Mouse (Mus musculus) lung, postnatal 36 days (tissue): ENCODE results near the gene Sdk2.
A peak's percentile ranks its signal among the peaks of the same experiment; 100 is the strongest.

Experiments used
- DNase-seq: peaks from one replicate; pipeline ENCODE4 v3.0.0; 2022; ENCODE audit warnings: mixed read lengths

Gene Sdk2

GRCm38 (mm10) chr11:113761646-113762045 lies 305.2 kb downstream of the Sdk2 start:
- DNase-seq, result no peak

- DNase-seq, result peak; percentile 81
Observed at GRCm38 (mm10) chr11:113760476-113760875, 306.4 kb downstream of the Sdk2 start.

DNA sequence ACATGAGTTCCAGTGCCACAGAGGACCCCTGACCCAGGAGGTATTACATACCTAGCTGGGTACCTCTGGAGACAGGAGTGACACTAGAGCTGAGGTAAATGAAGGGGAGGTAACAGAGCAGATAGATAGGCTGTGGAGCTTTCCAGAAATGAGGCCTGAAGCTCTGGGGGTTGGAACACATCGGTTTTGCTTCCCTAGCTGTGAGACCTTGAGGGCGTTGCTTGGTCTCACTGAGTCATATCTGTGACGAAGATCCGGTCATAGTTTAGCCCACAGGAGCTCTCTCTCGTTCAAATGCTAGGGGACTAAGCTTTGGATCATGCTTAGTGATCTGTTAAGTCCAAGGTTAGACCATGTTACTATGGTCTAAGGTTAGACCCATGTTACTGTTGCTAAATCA lies 308.0 kb downstream of the Sdk2 start:
- DNase-seq, result no peak

DNA sequence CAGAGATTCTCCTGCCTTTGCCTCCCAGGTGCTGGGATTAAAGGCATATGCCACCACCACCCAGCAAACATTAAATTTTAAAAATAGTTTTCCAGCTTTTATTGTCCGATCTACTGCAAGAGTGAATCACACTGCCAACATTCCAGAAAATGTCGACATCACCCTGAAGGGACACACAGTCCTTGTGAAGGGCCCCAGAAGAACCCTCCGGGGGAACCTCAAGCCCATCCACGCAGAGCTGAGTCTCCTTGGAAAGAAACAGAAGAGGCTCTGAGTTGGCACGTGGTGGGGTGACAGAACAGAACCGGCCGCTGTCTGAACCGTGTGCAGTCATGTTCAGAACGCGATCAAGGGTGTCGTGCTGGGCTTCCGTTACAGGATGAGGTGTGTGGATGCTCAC lies 310.3 kb downstream of the Sdk2 start:
- peak; percentile 76 for DNase-seq

- no peak for DNase-seq
Observed at GRCm38 (mm10) chr11:113755878-113756277, 311.0 kb downstream of the Sdk2 start.

DNA sequence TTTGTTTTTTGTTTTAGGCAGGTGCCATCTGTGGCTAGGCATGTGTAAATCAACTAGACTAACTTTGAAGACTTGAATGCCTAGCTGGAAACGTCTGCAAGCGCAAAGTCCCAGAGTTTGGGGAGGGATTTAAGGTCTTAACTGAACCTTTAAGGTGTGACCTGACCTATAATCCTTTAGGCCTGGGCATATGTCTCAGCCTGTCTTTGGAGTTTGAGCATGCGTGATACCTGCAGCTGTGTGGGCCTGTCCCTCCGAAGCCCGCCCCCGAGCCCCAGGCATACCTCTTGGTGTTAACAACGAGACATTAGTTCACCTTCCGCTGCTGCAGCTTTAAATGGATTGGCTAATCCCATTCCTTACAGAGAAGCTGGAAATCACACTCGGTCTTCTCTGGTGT lies 312.0 kb downstream of the Sdk2 start:
- DNase-seq, result no peak

GRCm38 (mm10) chr11:113752685-113753430 lies 314.0 kb downstream of the Sdk2 start:
- DNase-seq, result no peak

- DNase-seq, result peak; percentile 51
Observed at GRCm38 (mm10) chr11:113752158-113752661, 314.6 kb downstream of the Sdk2 start.

- peak; percentile 91 for DNase-seq
Observed at GRCm38 (mm10) chr11:113751484-113752084, 315.3 kb downstream of the Sdk2 start, which contains the start of gene Cdc42ep4. TSS of gene Cdc42ep4 (minus strand) at chr11:113751881.

DNA sequence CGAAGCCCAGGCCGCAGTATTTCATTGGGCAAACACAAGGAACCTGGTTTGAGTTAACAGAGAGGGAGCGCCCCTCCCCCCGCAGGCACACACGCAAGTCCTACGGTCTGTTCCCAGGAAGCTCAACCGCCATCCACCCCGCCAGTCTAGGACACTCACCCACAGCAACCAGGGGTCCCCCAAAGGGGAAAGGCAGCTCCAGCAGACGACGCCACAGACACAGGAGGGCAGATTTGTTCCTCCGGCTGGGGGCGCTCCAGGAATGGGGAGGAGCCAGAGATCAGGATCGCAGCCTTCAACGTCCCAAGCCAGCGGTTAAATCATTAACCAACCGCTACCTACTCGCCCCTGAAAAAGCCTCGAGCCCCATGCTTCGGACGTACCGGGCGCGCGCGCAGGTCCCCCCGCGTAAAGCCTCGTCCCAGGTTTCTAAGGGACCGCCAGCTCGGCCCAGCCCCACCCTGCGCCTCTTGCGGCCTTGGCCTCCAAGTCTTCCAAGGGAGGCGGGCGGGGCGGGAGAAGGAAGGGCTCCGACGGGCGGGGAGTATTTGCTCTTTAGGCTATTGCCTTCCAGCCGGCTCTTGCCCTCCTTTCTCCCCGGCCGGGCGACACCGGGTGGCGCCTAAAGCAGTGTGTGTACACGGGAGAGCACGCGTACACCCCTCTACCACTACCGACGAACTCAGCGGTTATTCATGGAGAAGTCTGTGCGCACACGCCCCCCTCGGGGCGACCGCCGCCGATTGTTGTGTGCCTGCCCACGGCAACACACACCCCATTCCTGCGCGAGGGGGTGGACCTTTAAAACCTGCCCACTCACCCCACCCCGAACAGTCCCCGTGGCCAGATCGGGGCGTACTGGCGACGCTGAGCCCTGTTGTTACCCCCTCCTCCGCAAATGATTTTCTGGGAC lies 316.0 kb downstream of the Sdk2 start:
- DNase-seq, result peak; percentile 86

DNA sequence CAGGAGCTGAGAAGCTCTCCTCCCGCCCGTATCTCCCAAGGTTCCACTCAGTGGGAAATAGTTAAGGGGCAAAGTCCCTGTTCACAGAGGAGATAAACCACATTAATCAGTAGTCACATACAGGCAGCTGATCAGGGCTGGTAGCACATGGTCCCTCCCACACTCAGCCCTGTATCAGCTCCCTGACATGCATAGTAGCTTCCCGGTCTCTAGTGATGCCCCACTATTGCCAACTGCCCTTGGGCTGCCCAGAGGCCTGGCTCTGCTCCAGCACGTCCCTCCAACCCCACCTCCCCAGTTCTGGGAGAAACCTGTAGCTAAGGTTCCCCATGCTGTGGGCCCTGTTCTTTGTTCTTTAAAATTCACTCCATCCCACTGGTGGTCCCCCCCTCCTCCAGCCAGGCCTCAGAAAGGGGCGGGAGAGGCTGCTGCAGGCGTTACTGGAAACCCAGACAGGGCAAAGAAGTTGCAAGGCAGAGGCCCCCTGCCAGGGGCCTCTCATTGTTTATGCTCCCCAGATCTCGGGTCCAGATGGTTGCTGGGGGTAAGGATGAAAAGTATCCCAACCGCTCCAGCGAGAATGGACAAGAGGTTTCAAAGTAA lies 317.0 kb downstream of the Sdk2 start:
- no peak for DNase-seq

DNA sequence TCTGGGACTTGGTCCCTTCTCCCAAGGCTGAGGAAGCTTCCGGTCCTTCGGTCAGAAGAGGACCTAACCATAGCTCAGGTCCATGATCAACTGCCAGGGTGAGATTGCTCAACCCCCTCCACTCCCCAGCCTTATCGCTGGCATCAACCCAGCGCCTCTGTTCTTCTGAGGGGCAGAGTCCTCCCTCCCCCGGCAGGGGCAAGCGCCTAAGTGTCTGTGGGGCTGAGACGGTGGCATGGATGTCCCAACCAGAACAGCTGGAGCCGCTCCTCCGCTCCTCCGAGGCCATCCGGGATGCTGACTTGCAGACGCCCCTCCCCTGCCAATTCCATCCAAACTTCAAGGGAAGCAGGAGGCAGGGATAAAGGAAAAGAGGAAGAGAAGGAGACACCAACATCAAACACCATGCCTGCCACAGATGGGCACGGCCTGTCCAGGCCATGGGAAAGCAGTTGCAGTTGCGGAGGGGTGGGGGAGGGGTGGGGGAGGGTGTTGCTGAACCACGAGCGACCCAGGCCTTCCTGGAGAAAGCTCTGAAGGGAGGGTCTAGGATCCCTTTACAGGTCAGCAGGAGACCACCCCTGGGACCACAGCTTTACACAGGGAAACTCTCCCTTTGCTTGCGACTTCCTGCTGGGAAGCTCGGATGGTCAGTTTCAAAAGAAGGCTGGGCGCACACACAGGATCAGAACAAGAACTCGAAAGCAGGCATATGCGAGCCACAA lies 317.9 kb downstream of the Sdk2 start:
- DNase-seq, result peak; percentile 88

GRCm38 (mm10) chr11:113747725-113748380 lies 319.0 kb downstream of the Sdk2 start:
- no peak for DNase-seq

GRCm38 (mm10) chr11:113747056-113747455 lies 319.8 kb downstream of the Sdk2 start:
- DNase-seq, result peak; percentile 85

DNA sequence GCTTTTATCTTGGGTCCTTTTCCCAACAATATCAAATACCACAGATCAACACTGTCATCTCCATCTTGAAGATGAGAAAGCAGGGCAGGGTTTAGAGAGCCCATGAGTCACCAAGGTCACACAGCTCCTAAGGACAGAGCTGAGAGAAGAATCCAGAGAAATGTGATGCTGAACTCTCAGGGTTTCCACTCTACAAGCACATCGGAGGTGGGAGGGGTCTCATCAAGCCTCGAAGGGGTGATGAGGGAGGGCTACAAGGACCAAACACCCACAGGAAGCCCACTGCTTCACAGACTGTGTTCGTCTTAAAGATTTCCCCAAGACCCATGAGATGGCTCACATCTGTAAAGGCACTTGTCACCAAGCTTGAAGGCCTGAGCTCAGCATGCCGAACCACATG lies 320.9 kb downstream of the Sdk2 start:
- DNase-seq, result no peak

DNA sequence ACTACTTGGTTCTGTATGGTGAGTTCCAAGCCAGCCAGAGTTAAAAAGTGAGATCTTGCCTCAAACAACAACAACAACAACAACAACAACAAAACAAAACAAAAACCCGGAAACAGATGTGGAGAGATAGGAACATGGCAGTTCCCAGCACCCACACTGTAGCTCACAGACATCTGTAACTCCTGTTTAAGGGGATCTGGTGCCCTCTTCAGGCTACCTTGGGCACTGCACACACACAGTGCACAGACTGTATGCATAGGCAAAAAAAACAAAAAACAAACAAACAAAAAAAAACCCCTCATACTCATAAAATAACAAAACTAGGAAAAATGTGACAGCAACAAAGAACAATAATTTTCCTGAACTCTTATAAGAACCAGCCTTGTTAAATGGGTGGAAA lies 323.8 kb downstream of the Sdk2 start:
- DNase-seq, result no peak

DNA sequence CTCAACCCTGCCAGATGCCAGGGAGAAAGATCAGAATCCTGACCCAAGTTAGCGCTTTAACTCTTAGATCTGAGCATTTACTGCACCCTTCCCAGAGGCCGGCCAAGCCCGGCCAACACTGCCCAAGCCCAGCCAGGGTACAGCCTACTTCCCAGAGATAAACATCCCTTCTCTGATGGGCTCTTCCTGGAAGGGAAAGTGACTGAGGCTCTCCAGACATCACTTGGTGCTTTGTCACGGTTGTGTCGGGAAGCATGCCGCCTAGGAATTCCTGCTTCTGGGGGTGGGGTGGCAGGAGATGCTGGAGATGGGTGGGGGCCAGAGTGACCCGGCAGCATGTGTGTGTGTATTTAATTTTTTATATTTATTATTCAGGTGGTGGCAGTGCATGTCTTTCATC lies 326.7 kb downstream of the Sdk2 start:
- DNase-seq, result peak; percentile 73

- DNase-seq, result peak; percentile 93
Observed at GRCm38 (mm10) chr11:113739213-113739612, 327.6 kb downstream of the Sdk2 start.

DNA sequence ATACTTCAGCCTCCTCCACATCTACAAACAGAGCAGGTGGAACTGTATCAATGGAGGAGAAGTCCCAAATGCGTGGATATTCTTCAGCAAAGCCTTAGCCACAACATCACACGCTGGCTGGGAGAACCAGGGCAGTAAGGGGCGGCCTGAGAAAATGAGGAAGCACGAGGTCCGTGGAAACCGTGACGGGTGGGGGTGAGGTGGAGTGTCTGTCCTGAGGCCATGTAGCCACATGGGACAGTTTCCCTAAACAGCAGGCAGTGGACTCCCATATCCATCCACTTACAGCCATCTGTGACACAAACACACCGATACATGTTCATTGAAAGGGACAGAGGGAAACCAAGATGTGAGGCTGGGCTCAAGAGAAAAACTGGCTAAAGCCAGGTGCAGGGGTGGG lies 328.9 kb downstream of the Sdk2 start:
- DNase-seq, result peak; percentile 61

DNA sequence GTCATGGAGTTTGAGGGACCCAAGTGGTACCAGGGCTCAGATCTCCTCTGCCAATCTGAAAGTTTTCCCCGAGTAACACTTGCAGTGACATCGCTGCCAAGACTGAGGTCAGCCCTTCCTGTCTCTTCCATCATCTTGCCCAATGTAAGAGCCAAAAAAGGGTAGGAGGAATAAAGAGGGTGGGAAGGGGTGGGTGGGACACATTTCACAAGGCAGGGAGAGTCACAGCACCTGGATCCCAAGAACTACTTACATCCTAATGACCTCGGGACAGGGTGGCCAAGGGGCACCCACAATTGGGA lies 329.3 kb downstream of the Sdk2 start:
- DNase-seq, result peak; percentile 67

DNA sequence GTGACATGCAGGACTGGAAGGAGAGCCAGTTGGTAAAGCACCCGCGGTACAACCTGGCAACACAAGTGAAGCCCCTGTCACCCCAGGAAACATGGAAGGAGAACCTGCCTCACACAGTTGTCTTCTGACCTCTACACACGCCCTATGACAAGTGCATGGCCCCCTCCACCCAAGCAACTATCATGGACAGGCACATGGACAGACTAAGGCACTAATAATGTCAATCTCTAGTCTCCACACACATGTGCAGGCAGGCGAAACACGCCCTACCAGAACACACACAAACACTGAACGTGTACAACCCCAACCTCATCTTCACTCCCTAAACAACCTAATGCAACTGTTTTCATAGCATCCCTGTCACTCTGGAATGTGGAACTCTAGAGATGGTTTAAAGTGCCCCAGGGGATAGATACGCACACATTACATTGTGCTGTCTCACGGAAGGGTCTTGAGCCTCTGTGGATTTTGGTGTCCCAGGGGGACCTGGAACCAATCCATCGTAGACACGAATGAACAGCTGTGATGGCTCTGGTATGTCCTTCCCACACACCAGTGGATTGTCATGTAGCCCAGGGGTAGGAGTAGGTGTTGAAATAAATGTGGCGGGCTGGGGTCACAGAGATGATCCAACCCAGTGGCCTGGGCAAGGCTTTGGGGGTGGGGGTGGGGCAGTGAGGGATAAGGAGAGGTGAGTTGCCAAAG lies 329.8 kb downstream of the Sdk2 start:
- no peak for DNase-seq
